Mouse (Mus musculus) thymus, postnatal 10 days (tissue): ENCODE measurements around the gene Gm10334.
"Not testable (repeated sequence)": the region's sequence is repeated elsewhere in the genome, so short reads cannot be mapped to it uniquely, and the experiment has no call there.

ENCODE experiments used
- DNase-seq, 2 experiments: peaks; one replicate each; pipeline ENCODE4 v3.0.0; 2021; ENCODE audit warnings: low spot score in 2 of 2

The Gm10334 gene

GRCm38 (mm10) chr6:41446045-41446444, at the start of gene Gm10334:
Gm10334 (minus strand) TSS chr6:41446145.
- DNase-seq: not testable (repeated sequence)

GRCm38 (mm10) chr6:41458632-41459031, 12.7 kb upstream of the Gm10334 start, which contains the start of gene Prss1:
Prss1 (plus strand) TSS chr6:41458932.
- not testable (repeated sequence) for DNase-seq

GRCm38 (mm10) chr6:41442261-41442660, 3.7 kb downstream of the Gm10334 start:
- not testable (repeated sequence) for DNase-seq
